In the genomic region with DNA sequence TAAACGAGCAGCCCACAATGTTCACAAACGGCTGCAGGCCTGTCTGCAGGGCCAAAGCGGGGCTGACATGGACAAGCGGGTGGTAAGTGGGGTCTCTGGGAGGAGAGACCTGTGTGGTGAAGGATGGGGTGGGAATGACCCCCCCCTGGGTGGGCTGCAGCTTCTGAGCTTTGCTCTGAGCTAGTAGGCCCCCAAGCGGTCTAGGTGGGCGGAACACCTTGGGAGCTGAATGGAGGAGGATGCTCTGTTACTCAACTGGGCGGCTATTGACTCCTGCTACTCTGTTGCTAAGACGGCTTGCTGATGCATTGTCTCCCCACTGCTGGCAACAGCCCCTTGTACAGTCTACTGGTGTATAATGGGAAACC, we compare ENCODE assay signal across 10 mouse cellular contexts. TPM values are rescaled to one million over a fixed set of nuclear protein-coding genes. Genes with fewer than 3 reads are reported as not detected.
A peak's percentile ranks its signal among the peaks of the same experiment; 100 is the strongest.
DNase-seq lines count a peak whose midpoint lies in the region; ATAC-seq and TF ChIP-seq lines count a peak whose summit lies in the region.
"Had no signal": no experiment of that assay in that cellular context is flagged by ENCODE, and none has a peak within 500 bp of the region (broad histone marks: within the 10 kb centered on the region; RNA-seq: fewer than 3 reads in every experiment).

No protein-coding gene starts in this region.

- no peaks in the 10 kb centered on the region for H3K27me3 ChIP-seq in kidney, embryonic 14.5 days (ENCODE audit: control insufficient read depth, insufficient read depth, low read length)
- H3K27me3 ChIP-seq in CH12.LX (replicated peaks), result no peaks in the 10 kb centered on the region
- H3K27me3 ChIP-seq in limb, embryonic 11.5 days (ENCODE audit: control insufficient read depth, insufficient read depth, low read length), result no peaks in the 10 kb centered on the region

- no peaks in the 10 kb centered on the region; the same call in 1 of the 2 replicates for H3K79me2 ChIP-seq in CH12.LX (replicated peaks; ENCODE audit: control insufficient read depth, extremely low read depth, insufficient read depth, poor library complexity, severe bottlenecking)

- no peaks in the 10 kb centered on the region for H3K9me3 ChIP-seq in kidney, embryonic 14.5 days (ENCODE audit: control insufficient read depth, low read length)
- no peaks in the 10 kb centered on the region for H3K9me3 ChIP-seq in CH12.LX (replicated peaks; ENCODE audit: low read length)
- H3K9me3 ChIP-seq in limb, embryonic 11.5 days (ENCODE audit: control insufficient read depth, low read length), result no peaks in the 10 kb centered on the region

- no peak for TF ChIP-seq EP300 in CH12.LX (IDR thresholded peaks at IDR 0.05; ENCODE audit: low read length)

- no peak overlapping the region; the same call in 1 of the 2 replicates for H3K27ac ChIP-seq in kidney, embryonic 14.5 days (ENCODE audit: low read depth, low read length)
- peak overlapping the region; percentile 51; the same call in 1 of the 2 replicates for H3K27ac ChIP-seq in CH12.LX (ENCODE audit: insufficient read depth, low read depth)
- peak overlapping the region; percentile 67; the same call in 1 of the 2 replicates for H3K27ac ChIP-seq in limb, embryonic 11.5 days (replicated peaks; ENCODE audit: low read depth, low read length)

- no peak for TF ChIP-seq RAD21 in CH12.LX (IDR thresholded peaks at IDR 0.05; ENCODE audit: low read depth, low read length)

- peak overlapping the region; percentile 74; the same call in 1 of the 2 replicates for H3K9ac ChIP-seq in kidney, embryonic 14.5 days (ENCODE audit: low read depth, low read length)
- H3K9ac ChIP-seq in CH12.LX (ENCODE audit: insufficient read depth, low read depth), result no peak overlapping the region; the same call in 1 of the 2 replicates
- H3K9ac ChIP-seq in limb, embryonic 11.5 days (ENCODE audit: low read length), result peak overlapping the region; percentile 76; the same call in 1 of the 2 replicates

- TF ChIP-seq CTCF in CH12.LX (conservative IDR thresholded peaks at IDR 0.05 in 1 of 2, IDR thresholded peaks at IDR 0.05 in 1 of 2; ENCODE audit: low read depth in 2 of 2, low read length in 2 of 2), result no peak

- dilution Hi-C loops in CH12.LX (cut with MboI; ENCODE audit: extremely low pct_ligation_motif_present, extremely low pct_unique_long_range_greater_than_20kb, low sequenced_read_pairs), result no loop called here

- in situ Hi-C loops in CH12.LX (cut with MboI; ENCODE audit: low pct_ligation_motif_present, low pct_unique_long_range_greater_than_20kb, low sequenced_read_pairs), result loop anchor here (25.0 kb wide), 1 partner anchor 436 kb away; a partner anchor contains a TSS

- peaks cover 35% of the 10 kb centered on the region for H3K36me3 ChIP-seq in kidney, embryonic 14.5 days (ENCODE audit: control insufficient read depth, insufficient read depth, low read length)
- peaks cover 26 to 53% of the 10 kb centered on the region in 2 experiments for H3K36me3 ChIP-seq in CH12.LX (replicated peaks in 1 of 2; ENCODE audit: control insufficient read depth in 1 of 2, insufficient read depth in 1 of 2, low read length in 1 of 2)
- H3K36me3 ChIP-seq in limb, embryonic 11.5 days (ENCODE audit: control insufficient read depth, insufficient read depth, low read length), result peaks cover 16% of the 10 kb centered on the region

- DNase-seq in kidney, adult 8-10 months, result no peak
- DNase-seq in CH12.LX (ENCODE audit: extremely low read depth) (no peak), NIH3T3 (ENCODE audit: low read depth) (peak; percentile 32)
- DNase-seq in limb, embryonic 11.5 days (ENCODE audit: low spot score), result peak; percentile 45
- no peak for DNase-seq in layer of hippocampus, postnatal 14 days (ENCODE audit: low spot score in 2 of 2)
- DNase-seq in kidney, adult 11 months, result no peak
- DNase-seq: cerebellum, adult 2 months had no signal

- ATAC-seq in kidney, embryonic 14.5 days (ENCODE audit: low FRiP score, low TSS enrichment), result no peak
- no peak for ATAC-seq in limb, embryonic 11.5 days (ENCODE audit: insufficient number of reproducible peaks, low FRiP score, low TSS enrichment, low read depth)
- no peak for ATAC-seq in granulocyte monocyte progenitor cell, adult 5-6 weeks (replicated peaks; ENCODE audit: poor library complexity, severe bottlenecking)

- WGBS in kidney, embryonic 14.5 days, result 47% methylated on average over 8 of the region's 8 CpGs
- 45% methylated on average over 8 of the region's 8 CpGs for WGBS in limb, embryonic 11.5 days

- TF ChIP-seq POLR2A in CH12.LX (IDR thresholded peaks at IDR 0.05; ENCODE audit: low read depth, low read length), result no peak

- H3K4me2 ChIP-seq in kidney, embryonic 14.5 days (replicated peaks; ENCODE audit: low read depth, low read length), result peak overlapping the region; percentile 92
- H3K4me2 ChIP-seq in CH12.LX (ENCODE audit: insufficient read depth, low read depth, poor library complexity, severe bottlenecking), result peak overlapping the region; percentile 81; the same call in 1 of the 2 replicates
- peak overlapping the region; percentile 77 for H3K4me2 ChIP-seq in limb, embryonic 11.5 days (ENCODE audit: low read depth, severe bottlenecking)

- H3K4me3 ChIP-seq in kidney, embryonic 14.5 days (ENCODE audit: low read length), result peak overlapping the region; percentile 75
- H3K4me3 ChIP-seq in CH12.LX (replicated peaks in 1 of 3; ENCODE audit: low read depth in 2 of 3, low read length in 2 of 3, poor library complexity in 1 of 3), result peak overlapping the region in 1 of 3 experiments; percentile 95
- peak overlapping the region; percentile 85 for H3K4me3 ChIP-seq in limb, embryonic 11.5 days (ENCODE audit: low read depth, low read length)

- H3K4me1 ChIP-seq in kidney, embryonic 14.5 days (ENCODE audit: control insufficient read depth, insufficient read depth, low read length), result peaks cover 40% of the 10 kb centered on the region
- H3K4me1 ChIP-seq in CH12.LX (ENCODE audit: control insufficient read depth in 1 of 2, insufficient read depth in 2 of 2), result peaks cover 7 to 65% of the 10 kb centered on the region in 2 experiments
- H3K4me1 ChIP-seq in limb, embryonic 11.5 days (ENCODE audit: control insufficient read depth, insufficient read depth, low read length), result peaks cover 20% of the 10 kb centered on the region

TF ChIP-seq in CH12.LX, 34 proteins besides CTCF, POLR2A, EP300 and RAD21 (continues in another document):
- TF ChIP-seq USF2 (conservative IDR thresholded peaks at IDR 0.05; ENCODE audit: low read depth, low read length), result no peak
- no peak for TF ChIP-seq MAZ (IDR thresholded peaks at IDR 0.05; ENCODE audit: low read depth, low read length)
- TF ChIP-seq MAX (IDR thresholded peaks at IDR 0.05; ENCODE audit: low read length), result no peak
- TF ChIP-seq USF1 (IDR thresholded peaks at IDR 0.05; ENCODE audit: low read depth, low read length), result no peak

RNA-seq across cellular contexts. Expression of a gene that starts 1.8 kb away (rescaled TPM):
- 32.7 and 38.5 TPM in 2 replicates for polyA plus RNA-seq in kidney, embryonic 14.5 days (2014; fragmentation: Nextera tagmentation; extraction: Ambion mirVana)
- 20.6 and 23.8 TPM in 2 replicates for total RNA-seq in CH12.LX (2012; rRNA removed)
- total RNA-seq in CH12.LX (2014; rRNA removed), result 12.3 and 15.5 TPM in 2 replicates
- 48.6 and 69.7 TPM in 2 replicates for polyA plus RNA-seq in CH12.LX (2012; ENCODE audit: insufficient read length, low read depth)
- 45.0 and 50.9 TPM in 2 replicates for polyA plus RNA-seq in limb, embryonic 11.5 days (2014; fragmentation: Nextera tagmentation; extraction: Ambion mirVana)
- 58.0 and 70.8 TPM in 2 replicates for total RNA-seq in granulocyte monocyte progenitor cell, adult 5-6 weeks (2014; fragmentation: Nextera tagmentation)
- total RNA-seq in granulocyte monocyte progenitor cell, adult 5-6 weeks (2017), result 19.3 and 29.4 TPM in 2 replicates
- total RNA-seq in layer of hippocampus, postnatal 14 days (2021), result 10 to 100 TPM; 16.1 to 16.8 TPM

RNA-seq across cellular contexts. Expression of a gene that starts 1.9 kb away (rescaled TPM):
- 0.19 and 0.59 TPM in 2 replicates for polyA plus RNA-seq in kidney, embryonic 14.5 days (2014; fragmentation: Nextera tagmentation; extraction: Ambion mirVana)
- total RNA-seq in CH12.LX (2012; rRNA removed) (0.25 and 0.50 TPM in 2 replicates), CH12.LX (2014; rRNA removed) (0.12 and 0.15 TPM in 2 replicates)
- 0.78 TPM in 1 of 2 replicates, not detected in the other for polyA plus RNA-seq in CH12.LX (2012; ENCODE audit: insufficient read length, low read depth)
- polyA plus RNA-seq in limb, embryonic 11.5 days (2014; fragmentation: Nextera tagmentation; extraction: Ambion mirVana), result 0.92 and 1.0 TPM in 2 replicates
- not detected in 2 replicates for total RNA-seq in granulocyte monocyte progenitor cell, adult 5-6 weeks (2014; fragmentation: Nextera tagmentation)
- total RNA-seq in granulocyte monocyte progenitor cell, adult 5-6 weeks (2017), result 1.1 TPM in 1 of 2 replicates, not detected in the other
- total RNA-seq in layer of hippocampus, postnatal 14 days (2021), result under 1 TPM in 1 of 2 experiments, not detected in 1; 0.25 TPM
- polyA plus RNA-seq: gonadal fat pad, adult 2 months had no signal

RNA-seq across cellular contexts. Expression of a gene that starts 12.3 kb away (rescaled TPM):
- polyA plus RNA-seq in kidney, embryonic 14.5 days (2014; fragmentation: Nextera tagmentation; extraction: Ambion mirVana), result 20.5 and 25.8 TPM in 2 replicates
- total RNA-seq in CH12.LX (2012; rRNA removed) (9.3 and 9.8 TPM in 2 replicates), CH12.LX (2014; rRNA removed) (2.8 and 3.1 TPM in 2 replicates)
- 3.4 and 5.4 TPM in 2 replicates for polyA plus RNA-seq in CH12.LX (2012; ENCODE audit: insufficient read length, low read depth)
- polyA plus RNA-seq in limb, embryonic 11.5 days (2014; fragmentation: Nextera tagmentation; extraction: Ambion mirVana), result 38.2 and 39.6 TPM in 2 replicates
- total RNA-seq in granulocyte monocyte progenitor cell, adult 5-6 weeks (2014; fragmentation: Nextera tagmentation), result 10.6 and 19.8 TPM in 2 replicates
- total RNA-seq in granulocyte monocyte progenitor cell, adult 5-6 weeks (2017), result 4.0 and 6.4 TPM in 2 replicates
- total RNA-seq in layer of hippocampus, postnatal 14 days (2021), result 100 to 1,000 TPM; 141 to 146 TPM

RNA-seq across cellular contexts. Expression of a gene that starts 24.4 kb away (rescaled TPM):
- 33.9 and 44.8 TPM in 2 replicates for polyA plus RNA-seq in kidney, embryonic 14.5 days (2014; fragmentation: Nextera tagmentation; extraction: Ambion mirVana)
- total RNA-seq in CH12.LX (2012; rRNA removed) (13.7 and 14.1 TPM in 2 replicates), CH12.LX (2014; rRNA removed) (4.6 and 5.7 TPM in 2 replicates)
- 23.5 and 24.5 TPM in 2 replicates for polyA plus RNA-seq in CH12.LX (2012; ENCODE audit: insufficient read length, low read depth)
- 30.9 and 32.7 TPM in 2 replicates for polyA plus RNA-seq in limb, embryonic 11.5 days (2014; fragmentation: Nextera tagmentation; extraction: Ambion mirVana)
- total RNA-seq in granulocyte monocyte progenitor cell, adult 5-6 weeks (2014; fragmentation: Nextera tagmentation), result 46.3 and 48.6 TPM in 2 replicates
- total RNA-seq in granulocyte monocyte progenitor cell, adult 5-6 weeks (2017), result 13.9 and 17.6 TPM in 2 replicates
- total RNA-seq in layer of hippocampus, postnatal 14 days (2021), result 10 to 100 TPM; 51.3 to 52.4 TPM

RNA-seq across cellular contexts. Expression of a gene that starts 25.1 kb away (rescaled TPM):
- polyA plus RNA-seq in kidney, embryonic 14.5 days (2014; fragmentation: Nextera tagmentation; extraction: Ambion mirVana), result 584 and 814 TPM in 2 replicates
- total RNA-seq in CH12.LX (2012; rRNA removed), result 735 and 858 TPM in 2 replicates
- total RNA-seq in CH12.LX (2014; rRNA removed), result 791 and 805 TPM in 2 replicates
- 592 and 637 TPM in 2 replicates for polyA plus RNA-seq in CH12.LX (2012; ENCODE audit: insufficient read length, low read depth)
- polyA plus RNA-seq in limb, embryonic 11.5 days (2014; fragmentation: Nextera tagmentation; extraction: Ambion mirVana), result 567 and 570 TPM in 2 replicates
- 677 and 745 TPM in 2 replicates for total RNA-seq in granulocyte monocyte progenitor cell, adult 5-6 weeks (2014; fragmentation: Nextera tagmentation)
- 746 and 991 TPM in 2 replicates for total RNA-seq in granulocyte monocyte progenitor cell, adult 5-6 weeks (2017)
- 10 to 100 TPM; 15.3 to 27.0 TPM for total RNA-seq in layer of hippocampus, postnatal 14 days (2021)

Comparison
In these comparisons a context has a peak if more than half of its experiments do, and no peak if none do; other contexts are left out.
1. DNase-seq: peak in NIH3T3 (single experiment) and limb, embryonic 11.5 days (single experiment); none in kidney, adult 8-10 months (0 of 2), CH12.LX (single experiment), layer of hippocampus, postnatal 14 days (0 of 2) and kidney, adult 11 months (single experiment).
2. RNA of a gene that starts 12.3 kb away (total RNA-seq): 141 to 146 TPM in layer of hippocampus, postnatal 14 days; 4.0 to 19.8 TPM in granulocyte monocyte progenitor cell, adult 5-6 weeks and 2.8 to 9.8 TPM in CH12.LX; every median in the first group is over 4 times any median in the second.
3. Peak in every context shown above with its lines, with median percentiles within 50 percentile points of each other: H3K4me2 ChIP-seq.